Mouse (Mus musculus) limb, embryonic 13.5 days (tissue): ENCODE results near the gene Spata17. TPM values are rescaled to one million over a fixed set of nuclear protein-coding genes. Genes with fewer than 3 reads are reported as not detected.
"Not testable (repeated sequence)": the region's sequence is repeated elsewhere in the genome, so short reads cannot be mapped to it uniquely, and the experiment has no call there.

Experiments
- ATAC-seq: fragments of 200-750 bp; cut with Nextera tagmentation; 2 replicates; pipeline ENCODE4 v1.8.0; 2017; ENCODE audit warnings: low read depth, moderate number of reproducible peaks, moderate TSS enrichment; ENCODE audit not compliant: low FRiP score
- H3K27ac ChIP-seq: fragments of 300-500 bp; sonication (generic); 2 replicates; pipeline ENCODE4 v1.5.1; 2015; ENCODE audit warnings: inconsistent platforms, mild to moderate bottlenecking, moderate library complexity
- H3K27me3 ChIP-seq: fragments of 300-500 bp; sonication (generic); 2 replicates; pipeline ENCODE4 v1.6.1; 2015; ENCODE audit warnings: mild to moderate bottlenecking, inconsistent platforms
- H3K36me3 ChIP-seq: fragments of 300-500 bp; sonication (generic); 2 replicates; pipeline ENCODE4 v1.6.1; 2015; ENCODE audit warnings: inconsistent platforms, mild to moderate bottlenecking, moderate library complexity
- H3K4me1 ChIP-seq: fragments of 300-500 bp; sonication (generic); 2 replicates; pipeline ENCODE4 v1.6.1; 2015; ENCODE audit warnings: inconsistent platforms
- H3K4me2 ChIP-seq: fragments of 300-500 bp; sonication (generic); replicated peaks from 2 replicates; pipeline ENCODE4 v1.6.1; 2015; ENCODE audit warnings: inconsistent platforms, mild to moderate bottlenecking, moderate library complexity
- H3K4me3 ChIP-seq: fragments of 300-500 bp; sonication (generic); 2 replicates; pipeline ENCODE4 v1.5.1; 2015; ENCODE audit warnings: moderate library complexity, mild to moderate bottlenecking, inconsistent platforms
- H3K9ac ChIP-seq: fragments of 300-500 bp; sonication (generic); 2 replicates; pipeline ENCODE4 v1.6.1; 2015; ENCODE audit warnings: mild to moderate bottlenecking, inconsistent platforms
- H3K9me3 ChIP-seq: fragments of 300-500 bp; sonication (generic); 2 replicates; pipeline ENCODE4 v1.6.1; 2016; ENCODE audit warnings: inconsistent platforms
- WGBS: fragments of 180-500 bp; shearing (Covaris S2); methylation state at CpG from one replicate; pipeline ENCODE4 v1.1.7; 2015; 5-methylcytosine and 5-hydroxymethylcytosine counted together
- polyA plus RNA-seq: library from polyadenylated mRNA; unstranded; fragments of >200 nt; fragmentation: Nextera tagmentation; extraction: Ambion mirVana; gene quantifications from 2 replicates; pipeline ENCODE4 v1.2.1, GENCODE M21; 2015

The Spata17 gene
- polyA plus RNA-seq, 1 experiment from 2014 or later = 0.52 TPM

DNA sequence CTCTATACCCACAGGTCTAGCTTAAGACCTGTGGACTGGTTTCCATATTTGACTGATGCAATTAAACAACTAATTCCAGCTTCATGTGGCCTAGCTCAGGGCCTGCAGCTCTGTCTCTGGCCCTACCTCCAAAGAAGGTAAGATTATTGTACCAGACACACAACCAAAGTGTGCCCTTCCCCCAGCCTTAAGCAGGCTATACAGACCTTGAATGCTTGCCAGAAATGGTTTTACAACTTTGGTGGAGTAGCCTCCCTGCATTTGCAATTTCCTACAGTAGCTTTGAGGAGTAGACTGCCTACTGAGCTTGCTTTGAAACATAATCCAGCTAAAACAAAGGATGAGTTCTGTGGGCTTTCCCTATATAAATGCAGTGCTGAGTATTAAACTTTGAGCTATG, 51.7 kb downstream of the Spata17 start:
- Histone ChIP-seq H3K4me3 (no peak overlapping the region), H3K9me3 (no peaks in the 10 kb centered on the region), H3K4me2 (no peak overlapping the region), H3K27me3 (no peaks in the 10 kb centered on the region), H3K4me1 (no peaks in the 10 kb centered on the region), H3K9ac (no peak overlapping the region), H3K27ac (no peak overlapping the region), H3K36me3 (no peaks in the 10 kb centered on the region)
- no peak for ATAC-seq

DNA sequence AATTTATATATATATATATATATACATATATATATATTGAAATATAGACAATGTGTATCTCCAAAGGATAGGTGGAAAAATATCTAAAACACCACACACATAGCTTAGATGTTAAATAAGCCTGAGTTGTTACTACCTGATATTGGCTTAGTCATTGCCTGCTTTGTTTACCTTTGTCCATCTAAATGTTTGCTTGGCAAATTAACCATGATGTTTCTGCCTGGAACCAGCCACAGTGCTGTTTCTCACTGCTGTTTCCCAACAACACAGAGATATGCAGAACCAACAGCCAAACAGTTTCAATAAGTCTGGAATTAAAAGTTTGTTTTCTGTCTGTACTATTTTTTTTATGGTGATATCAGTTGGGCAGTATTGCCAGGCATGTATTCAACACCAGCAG, 59.6 kb downstream of the Spata17 start:
- H3K36me3 ChIP-seq = no peaks in the 10 kb centered on the region
- no peaks in the 10 kb centered on the region for H3K4me1 ChIP-seq
- no peaks in the 10 kb centered on the region for H3K27me3 ChIP-seq
- no peak overlapping the region for H3K9ac ChIP-seq
- H3K4me2 ChIP-seq = no peak overlapping the region
- ATAC-seq = no peak
- H3K27ac ChIP-seq = no peak overlapping the region
- no peaks in the 10 kb centered on the region for H3K9me3 ChIP-seq
- no peak overlapping the region for H3K4me3 ChIP-seq

DNA sequence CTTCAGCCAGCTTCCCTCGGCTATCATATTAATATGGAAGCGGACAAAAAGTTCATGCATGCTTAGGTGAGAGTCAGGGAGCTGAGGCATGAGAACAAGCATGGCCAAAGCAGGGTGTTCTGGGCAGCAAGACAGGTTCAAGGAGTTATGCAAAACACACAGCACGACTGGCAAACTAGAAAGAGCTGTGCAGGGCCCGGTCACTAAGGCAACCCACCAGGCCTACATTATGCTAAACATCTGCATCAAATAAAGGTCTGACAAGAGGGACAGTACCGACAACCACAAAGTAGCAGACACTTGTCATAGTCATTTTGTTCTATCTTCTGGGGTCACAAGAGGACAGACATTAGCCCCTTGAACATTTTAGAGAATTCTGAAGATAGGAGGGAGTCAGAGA, 61.6 kb downstream of the Spata17 start:
- 46% methylated on average over 5 of the region's 5 CpGs for WGBS

DNA sequence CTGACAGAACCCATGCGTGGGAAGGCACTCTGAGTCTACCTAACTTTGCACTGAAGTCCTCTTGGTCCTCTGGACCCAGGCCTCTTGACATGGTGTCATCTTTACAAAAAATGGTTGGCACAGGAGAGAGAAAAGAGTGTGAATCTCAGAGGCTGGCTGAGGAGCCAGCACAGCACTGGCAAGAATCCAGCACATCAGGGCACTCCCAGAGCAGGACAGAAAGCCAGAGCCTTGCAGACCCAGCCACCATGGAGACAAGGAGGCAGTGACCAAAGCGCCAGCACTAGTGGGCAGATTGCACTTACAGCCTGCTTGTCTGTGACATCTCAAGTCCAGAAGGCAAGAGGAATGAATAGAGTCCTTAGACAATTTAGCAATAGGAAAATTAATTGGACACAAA, 62.7 kb downstream of the Spata17 start:
- ATAC-seq = no peak

More for the DNA sequence above, 61.6 kb downstream of the Spata17 start:
- H3K27me3 ChIP-seq = no peaks in the 10 kb centered on the region
- no peak overlapping the region for H3K27ac ChIP-seq
- H3K4me2 ChIP-seq = no peak overlapping the region
- H3K36me3 ChIP-seq = no peaks in the 10 kb centered on the region
- no peak overlapping the region for H3K4me3 ChIP-seq
- H3K9me3 ChIP-seq = no peaks in the 10 kb centered on the region
- no peak for ATAC-seq
- H3K9ac ChIP-seq = no peak overlapping the region
- no peaks in the 10 kb centered on the region for H3K4me1 ChIP-seq

GRCm38 (mm10) chr1:187142984-187143383, 72.3 kb downstream of the Spata17 start:
- Histone ChIP-seq H3K36me3 (no peaks in the 10 kb centered on the region), H3K4me2 (no peak overlapping the region), H3K27me3 (no peaks in the 10 kb centered on the region), H3K9me3 (no peaks in the 10 kb centered on the region), H3K4me3 (no peak overlapping the region), H3K27ac (no peak overlapping the region), H3K4me1 (no peaks in the 10 kb centered on the region), H3K9ac (no peak overlapping the region)
- no peak for ATAC-seq
- 83% methylated on average over 8 of the region's 8 CpGs for WGBS

More for the DNA sequence above, 62.7 kb downstream of the Spata17 start:
- Histone ChIP-seq H3K9ac (no peak overlapping the region), H3K4me3 (no peak overlapping the region), H3K9me3 (no peaks in the 10 kb centered on the region), H3K27me3 (no peaks in the 10 kb centered on the region), H3K4me1 (no peaks in the 10 kb centered on the region), H3K27ac (no peak overlapping the region), H3K4me2 (no peak overlapping the region), H3K36me3 (no peaks in the 10 kb centered on the region)
- 86% methylated on average over 2 of the region's 2 CpGs for WGBS

GRCm38 (mm10) chr1:187137426-187137825, 77.8 kb downstream of the Spata17 start:
- Histone ChIP-seq H3K4me1 (no peaks in the 10 kb centered on the region), H3K4me2 (no peak overlapping the region), H3K9ac (no peak overlapping the region), H3K36me3 (no peaks in the 10 kb centered on the region), H3K4me3 (no peak overlapping the region), H3K27ac (no peak overlapping the region), H3K27me3 (peaks cover 9% of the 10 kb centered on the region; the same call in 1 of the 2 replicates), H3K9me3 (no peaks in the 10 kb centered on the region)
- WGBS = 32% methylated on average over 6 of the region's 6 CpGs
- ATAC-seq = no peak

DNA sequence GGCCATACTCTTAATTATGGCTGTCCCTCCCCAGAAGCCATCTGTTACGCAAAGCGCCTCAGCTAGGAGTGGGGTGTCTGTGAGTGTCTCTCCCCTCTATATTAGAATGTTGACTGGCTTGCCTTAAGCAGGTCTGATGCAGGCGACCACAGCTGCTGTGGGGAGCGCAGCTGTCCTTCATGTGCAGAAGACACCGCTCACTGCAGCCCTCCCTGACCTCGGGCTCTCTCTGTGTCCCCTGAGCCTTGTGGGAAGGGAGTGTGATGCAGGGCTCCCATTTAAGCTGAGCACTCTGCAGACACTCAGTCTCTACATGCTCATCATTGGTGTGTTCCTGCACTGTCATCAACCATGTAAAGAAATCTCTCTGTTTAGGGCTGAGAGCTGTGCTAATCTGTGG, 79.4 kb downstream of the Spata17 start:
- Histone ChIP-seq H3K4me1 (no peaks in the 10 kb centered on the region), H3K9me3 (no peaks in the 10 kb centered on the region), H3K36me3 (no peaks in the 10 kb centered on the region), H3K9ac (no peak overlapping the region), H3K4me3 (no peak overlapping the region), H3K4me2 (no peak overlapping the region), H3K27me3 (peaks cover 9% of the 10 kb centered on the region; the same call in 1 of the 2 replicates), H3K27ac (no peak overlapping the region)
- WGBS = 86% methylated on average over 6 of the region's 6 CpGs
- no peak for ATAC-seq

GRCm38 (mm10) chr1:187133841-187134240, 81.4 kb downstream of the Spata17 start:
- no peaks in the 10 kb centered on the region for H3K36me3 ChIP-seq
- WGBS = 88% methylated on average over 6 of the region's 6 CpGs
- H3K9ac ChIP-seq = no peak overlapping the region
- no peak overlapping the region for H3K27ac ChIP-seq
- no peak overlapping the region for H3K4me2 ChIP-seq
- H3K27me3 ChIP-seq = peaks cover 9% of the 10 kb centered on the region; the same call in 1 of the 2 replicates
- no peak overlapping the region for H3K4me3 ChIP-seq
- H3K4me1 ChIP-seq = no peaks in the 10 kb centered on the region
- ATAC-seq = no peak
- H3K9me3 ChIP-seq = no peaks in the 10 kb centered on the region

- Histone ChIP-seq H3K36me3 (no peaks in the 10 kb centered on the region), H3K9me3 (no peaks in the 10 kb centered on the region), H3K4me1 (no peaks in the 10 kb centered on the region), H3K4me2 (no peak overlapping the region), H3K27ac (no peak overlapping the region), H3K4me3 (no peak overlapping the region), H3K27me3 (peaks cover 9% of the 10 kb centered on the region; the same call in 1 of the 2 replicates), H3K9ac (no peak overlapping the region)
- 91% methylated on average over 4 of the region's 4 CpGs for WGBS
- ATAC-seq = no peak
Measured at GRCm38 (mm10) chr1:187132348-187132747, 82.9 kb downstream of the Spata17 start.

DNA sequence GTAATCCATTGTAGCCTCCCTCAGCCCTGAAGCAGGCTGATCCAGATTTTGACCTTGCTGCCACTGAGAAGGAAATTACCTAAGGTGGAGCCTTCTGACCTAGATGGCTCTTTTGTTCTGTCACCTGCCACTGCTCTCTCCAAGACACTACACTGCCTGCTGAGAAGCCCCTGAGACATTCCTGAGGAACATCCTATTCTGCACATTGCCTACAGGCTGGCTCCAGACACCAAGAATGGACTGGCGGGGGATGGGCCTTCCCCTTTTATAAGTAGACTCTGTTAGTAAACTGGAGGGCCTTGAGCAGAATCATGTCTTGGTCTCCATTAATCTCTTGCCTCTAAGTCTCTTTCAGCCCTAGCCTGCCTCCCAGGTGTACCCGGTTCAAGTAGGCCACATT, 87.7 kb downstream of the Spata17 start:
- H3K27ac ChIP-seq, H3K27me3 ChIP-seq, H3K4me2 ChIP-seq, H3K36me3 ChIP-seq, H3K4me3 ChIP-seq, ATAC-seq, H3K9me3 ChIP-seq, H3K9ac ChIP-seq, H3K4me1 ChIP-seq: not testable (repeated sequence)
- WGBS = 88% methylated on average over 2 of the region's 2 CpGs

DNA sequence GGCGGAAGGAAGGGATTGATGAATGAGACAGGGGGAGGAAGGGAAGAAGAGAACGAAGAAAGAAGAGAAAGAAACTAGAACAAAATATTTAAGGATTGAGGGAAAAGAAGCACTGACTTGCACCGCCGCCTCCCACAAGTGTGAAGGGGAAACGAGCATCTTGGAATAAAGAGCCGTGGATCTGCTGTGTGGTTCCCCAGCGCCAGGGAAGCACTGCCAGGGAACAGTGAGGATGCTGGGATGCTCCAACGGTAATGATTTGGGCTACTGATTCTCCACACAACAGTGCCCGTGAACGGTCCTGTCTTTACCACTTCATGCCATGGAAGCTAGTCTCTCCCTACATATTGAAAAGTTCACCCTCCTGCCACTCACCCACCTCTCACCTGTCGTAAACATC, 89.5 kb downstream of the Spata17 start:
- WGBS = 79% methylated on average over 11 of the region's 11 CpGs
- H3K4me2 ChIP-seq = no peak overlapping the region
- no peaks in the 10 kb centered on the region for H3K4me1 ChIP-seq
- H3K27me3 ChIP-seq = no peaks in the 10 kb centered on the region
- no peak overlapping the region for H3K4me3 ChIP-seq
- H3K9ac ChIP-seq = no peak overlapping the region
- no peaks in the 10 kb centered on the region for H3K9me3 ChIP-seq
- H3K36me3 ChIP-seq = no peaks in the 10 kb centered on the region
- no peak for ATAC-seq
- no peak overlapping the region for H3K27ac ChIP-seq

DNA sequence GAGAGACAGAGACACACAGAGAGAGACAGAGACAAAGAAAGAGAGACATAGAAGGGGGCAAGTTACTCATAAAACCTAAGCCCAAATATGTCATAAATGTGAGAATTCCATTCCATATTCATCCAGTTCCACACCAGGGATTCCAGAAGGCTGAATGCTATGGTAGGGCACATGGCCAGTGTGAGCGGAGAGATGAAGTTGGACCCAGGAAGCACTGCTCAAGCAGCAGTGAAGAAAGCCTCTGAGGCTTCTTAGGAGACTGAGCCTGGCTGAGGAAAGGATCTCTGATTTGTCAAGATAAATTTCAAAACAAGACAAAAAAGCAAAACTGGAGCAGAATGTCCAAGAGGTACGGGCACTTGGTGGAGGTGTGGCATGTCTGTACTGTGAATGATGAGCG, 90.3 kb downstream of the Spata17 start:
- Histone ChIP-seq H3K9ac (no peak overlapping the region), H3K4me3 (no peak overlapping the region), H3K27ac (no peak overlapping the region), H3K4me2 (no peak overlapping the region), H3K9me3 (no peaks in the 10 kb centered on the region), H3K36me3 (no peaks in the 10 kb centered on the region), H3K27me3 (no peaks in the 10 kb centered on the region), H3K4me1 (no peaks in the 10 kb centered on the region)
- 73% methylated on average over 3 of the region's 3 CpGs for WGBS
- no peak for ATAC-seq

DNA sequence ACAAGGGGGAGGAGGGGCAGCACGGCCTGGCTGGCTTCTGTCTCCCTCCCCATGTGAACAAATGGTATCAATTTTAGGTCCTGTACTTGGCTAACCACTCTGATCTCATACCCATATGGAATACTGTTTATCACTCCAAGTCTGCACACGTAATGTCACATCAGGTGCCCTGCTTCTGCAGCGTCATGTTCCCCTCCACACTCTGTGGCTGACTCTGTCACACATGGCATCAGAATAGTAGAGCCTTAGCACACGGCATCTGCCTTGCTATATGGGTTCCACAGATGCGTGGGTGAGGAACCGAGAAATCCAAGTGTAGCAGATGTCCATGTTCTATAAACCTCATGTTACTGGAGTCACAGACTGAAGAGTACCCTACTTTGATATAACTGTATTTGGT, 96.0 kb downstream of the Spata17 start:
- 89% methylated on average over 6 of the region's 6 CpGs for WGBS
- no peak overlapping the region for H3K9ac ChIP-seq
- H3K27ac ChIP-seq = no peak overlapping the region
- no peak overlapping the region for H3K4me2 ChIP-seq
- H3K27me3 ChIP-seq = no peaks in the 10 kb centered on the region
- H3K36me3 ChIP-seq = no peaks in the 10 kb centered on the region
- no peak for ATAC-seq
- no peaks in the 10 kb centered on the region for H3K9me3 ChIP-seq
- H3K4me1 ChIP-seq = no peaks in the 10 kb centered on the region
- no peak overlapping the region for H3K4me3 ChIP-seq
